Mouse (Mus musculus) c-Kit-negative CD71-positive TER-119-positive erythroid progenitor cells, embryonic 14.5 days (primary cell): Measurements from ENCODE around the gene Sh2d6.
"Not testable (repeated sequence)": the region's sequence is repeated elsewhere in the genome, so short reads cannot be mapped to it uniquely, and the experiment has no call there.

Experiments
- DNase-seq: peaks from one replicate; pipeline ENCODE4 v3.0.0-alpha.2; 2013; ENCODE audit warnings: low read depth, low spot score

Gene Sh2d6

GRCm38 (mm10) chr6:72503309-72503708 lies 18.2 kb downstream of the Sh2d6 start:
- DNase-seq: no peak

GRCm38 (mm10) chr6:72498950-72499349 lies 22.6 kb downstream of the Sh2d6 start:
- no peak for DNase-seq

- DNase-seq: no peak
Measured at GRCm38 (mm10) chr6:72492892-72493291, 28.6 kb downstream of the Sh2d6 start.

- DNase-seq: no peak
Measured at GRCm38 (mm10) chr6:72491151-72491550, 30.4 kb downstream of the Sh2d6 start.

GRCm38 (mm10) chr6:72489534-72489933 lies 32.0 kb downstream of the Sh2d6 start:
- DNase-seq: no peak

GRCm38 (mm10) chr6:72488850-72489249 lies 32.7 kb downstream of the Sh2d6 start:
- DNase-seq: no peak

GRCm38 (mm10) chr6:72487282-72487681 lies 34.2 kb downstream of the Sh2d6 start:
- DNase-seq: no peak

- no peak for DNase-seq
Measured at GRCm38 (mm10) chr6:72486307-72486706, 35.2 kb downstream of the Sh2d6 start.

GRCm38 (mm10) chr6:72484887-72485286 lies 36.6 kb downstream of the Sh2d6 start:
- DNase-seq: no peak

- DNase-seq: no peak
Measured at GRCm38 (mm10) chr6:72482156-72482555, 39.4 kb downstream of the Sh2d6 start.

GRCm38 (mm10) chr6:72480422-72480702 lies 41.1 kb downstream of the Sh2d6 start:
- DNase-seq: no peak

- DNase-seq: no peak
Measured at GRCm38 (mm10) chr6:72479645-72480421, 41.7 kb downstream of the Sh2d6 start.

GRCm38 (mm10) chr6:72478691-72479090 lies 42.8 kb downstream of the Sh2d6 start:
- not testable (repeated sequence) for DNase-seq

GRCm38 (mm10) chr6:72477621-72478020 lies 43.9 kb downstream of the Sh2d6 start:
- DNase-seq: no peak

GRCm38 (mm10) chr6:72476836-72477235 lies 44.7 kb downstream of the Sh2d6 start:
- no peak for DNase-seq

- DNase-seq: no peak
Measured at GRCm38 (mm10) chr6:72475221-72475985, 46.1 kb downstream of the Sh2d6 start.

- DNase-seq: no peak
Measured at GRCm38 (mm10) chr6:72473264-72474041, 48.1 kb downstream of the Sh2d6 start.

- DNase-seq: no peak
Measured at GRCm38 (mm10) chr6:72466171-72466570, 55.3 kb downstream of the Sh2d6 start.

- no peak for DNase-seq
Measured at GRCm38 (mm10) chr6:72465361-72466157, 55.9 kb downstream of the Sh2d6 start.
